Mouse (Mus musculus) G1E (cell line): ENCODE measurements around the gene Cdc42bpb. TPM values are rescaled to one million over a fixed set of nuclear protein-coding genes. Genes with fewer than 3 reads are reported as not detected.

Experiments used
- ATAC-seq: 2 replicates; pipeline ENCODE4 v1.8.0; 2016; ENCODE audit warnings: mild to moderate bottlenecking; ENCODE audit not compliant: insufficient number of reproducible peaks, poor library complexity, low FRiP score, severe bottlenecking; ENCODE audit errors: extremely low read depth
- DNase-seq: peaks from one replicate; pipeline ENCODE4 v3.0.0; 2012; ENCODE audit warnings: low spot score
- H3K27me3 ChIP-seq: 2 replicates; pipeline ENCODE4 v1.6.1; 2012; ENCODE audit warnings: mild to moderate bottlenecking, low read length, inconsistent platforms; ENCODE audit not compliant: insufficient read depth
- H3K36me3 ChIP-seq: replicated peaks from 2 replicates; pipeline ENCODE3; 2012; ENCODE audit warnings: mild to moderate bottlenecking, inconsistent platforms
- H3K4me1 ChIP-seq: 2 replicates; pipeline ENCODE4 v1.6.1; 2012; ENCODE audit warnings: low read depth, low read length, inconsistent platforms, mixed read lengths; ENCODE audit not compliant: insufficient read depth
- H3K4me3 ChIP-seq: 2 replicates; pipeline ENCODE4 v1.5.1; 2012; ENCODE audit warnings: low read depth, mild to moderate bottlenecking, inconsistent platforms, low read length, moderate library complexity, mixed read lengths
- H3K9me3 ChIP-seq: replicated peaks from 2 replicates; pipeline ENCODE4 v1.6.1; 2012; ENCODE audit warnings: inconsistent platforms
- CTCF ChIP-seq: IDR thresholded peaks from 2 replicates; pipeline ENCODE4 v1.5.1; 2012; ENCODE audit warnings: low read depth, low read length, inconsistent platforms, mixed read lengths
- GATA1 ChIP-seq: IDR thresholded peaks from 2 replicates; pipeline ENCODE4 v1.6.1; 2012; ENCODE audit warnings: borderline replicate concordance, low read length, inconsistent platforms, mixed read lengths
- GATA2 ChIP-seq: IDR thresholded peaks from 2 replicates; pipeline ENCODE4 v1.6.1; 2012; ENCODE audit warnings: low read depth, low read length, inconsistent platforms, borderline replicate concordance
- POLR2AphosphoS5 ChIP-seq: IDR thresholded peaks from 2 replicates; pipeline ENCODE4 v1.6.1; 2012; ENCODE audit warnings: low read depth, low read length, inconsistent platforms; ENCODE audit not compliant: insufficient replicate concordance
- TAL1 ChIP-seq: conservative IDR thresholded peaks from 2 replicates; pipeline ENCODE4 v1.6.1; 2012; ENCODE audit warnings: low read depth, low read length, inconsistent platforms, mixed read lengths
- polyA plus RNA-seq: library from polyadenylated mRNA; stranded (reverse); fragments of >175 nt; gene quantifications from 2 replicates; pipeline ENCODE4 v1.2.3, GENCODE M21; 2012
- total RNA-seq, 2 experiments: library from RNA; stranded (forward) in 1 of 2; stranded (reverse) in 1 of 2; fragments of 200-1000 nt in 1 of 2; fragments of >200 nt in 1 of 2; fragmentation: Nextera tagmentation in 1 of 2; gene quantifications; 2 replicates each; pipeline ENCODE4 v1.2.3; 2014 to 2017

The Cdc42bpb gene
- total and polyA plus RNA-seq, 3 experiments = not detected

- Histone ChIP-seq H3K4me3 (no peak overlapping the region), H3K36me3 (no peaks in the 10 kb centered on the region), H3K27me3 (peaks cover 27% of the 10 kb centered on the region; the same call in 1 of the 2 replicates), H3K4me1 (no peaks in the 10 kb centered on the region), H3K9me3 (no peaks in the 10 kb centered on the region)
- ATAC-seq (no peak), DNase-seq (no peak)
- no peak for TF ChIP-seq CTCF
- TF ChIP-seq TAL1 = no peak
- no peak for TF ChIP-seq GATA2
- no peak for TF ChIP-seq POLR2AphosphoS5
- no peak for TF ChIP-seq GATA1
Measured at GRCm38 (mm10) chr12:111337864-111338354, 39.6 kb downstream of the Cdc42bpb start.

DNA sequence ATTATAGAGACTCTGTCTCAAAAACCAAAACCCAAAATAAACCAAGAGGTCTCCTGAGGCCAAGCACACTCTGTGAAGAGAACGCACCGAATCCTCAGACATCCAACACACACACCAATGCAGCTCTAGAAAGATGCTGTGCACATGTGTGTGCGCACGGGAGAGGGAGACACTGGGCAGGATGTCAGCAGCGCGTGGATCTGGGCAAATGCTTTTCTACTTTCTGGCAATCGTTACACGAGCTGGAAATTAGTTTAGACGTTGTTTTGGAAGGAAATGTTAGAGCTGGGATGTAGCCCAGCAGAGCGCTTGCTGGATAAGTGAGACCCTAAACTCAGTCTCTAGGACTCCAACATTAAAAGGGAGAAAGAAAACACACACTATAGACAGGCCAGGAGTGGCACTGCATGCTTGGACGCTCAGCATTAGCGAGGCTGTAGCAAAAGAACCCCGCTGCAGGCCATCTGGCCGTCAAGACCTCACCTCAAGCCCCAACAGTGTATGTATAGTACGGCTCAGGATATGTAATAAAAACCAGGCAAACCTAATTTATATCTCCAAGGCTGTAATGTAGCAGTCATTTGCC, 44.4 kb downstream of the Cdc42bpb start:
- TF ChIP-seq POLR2AphosphoS5 (no peak), GATA1 (no peak), TAL1 (no peak), GATA2 (no peak), CTCF (no peak)

GRCm38 (mm10) chr12:111332443-111332842, 45.1 kb downstream of the Cdc42bpb start:
- Histone ChIP-seq H3K9me3 (no peaks in the 10 kb centered on the region), H3K4me3 (no peak overlapping the region), H3K27me3 (peaks cover 20% of the 10 kb centered on the region), H3K4me1 (no peaks in the 10 kb centered on the region), H3K36me3 (no peaks in the 10 kb centered on the region)
- TF ChIP-seq GATA1 (no peak), GATA2 (no peak), POLR2AphosphoS5 (no peak), TAL1 (no peak), CTCF (no peak)
- ATAC-seq = no peak
- no peak for DNase-seq

More for the DNA sequence above, 44.4 kb downstream of the Cdc42bpb start:
- no peak for ATAC-seq
- no peaks in the 10 kb centered on the region for H3K36me3 ChIP-seq
- no peaks in the 10 kb centered on the region for H3K4me1 ChIP-seq
- peaks cover 20% of the 10 kb centered on the region; the same call in 1 of the 2 replicates for H3K27me3 ChIP-seq
- H3K4me3 ChIP-seq = no peak overlapping the region
- DNase-seq = no peak
- no peaks in the 10 kb centered on the region for H3K9me3 ChIP-seq

GRCm38 (mm10) chr12:111331573-111331972, 45.9 kb downstream of the Cdc42bpb start:
- DNase-seq (no peak), ATAC-seq (no peak)
- Histone ChIP-seq H3K4me1 (no peaks in the 10 kb centered on the region), H3K27me3 (peaks cover 18% of the 10 kb centered on the region), H3K36me3 (no peaks in the 10 kb centered on the region), H3K4me3 (no peak overlapping the region), H3K9me3 (no peaks in the 10 kb centered on the region)
- TF ChIP-seq GATA2 (no peak), CTCF (no peak), GATA1 (no peak), POLR2AphosphoS5 (no peak), TAL1 (no peak)

- H3K4me1 ChIP-seq = no peaks in the 10 kb centered on the region
- no peaks in the 10 kb centered on the region for H3K36me3 ChIP-seq
- ATAC-seq = no peak
- H3K27me3 ChIP-seq = peaks cover 20% of the 10 kb centered on the region
- no peak for TF ChIP-seq GATA2
- TF ChIP-seq POLR2AphosphoS5 = no peak
- no peak for TF ChIP-seq CTCF
- TF ChIP-seq GATA1 = no peak
- no peak for TF ChIP-seq TAL1
- no peaks in the 10 kb centered on the region for H3K9me3 ChIP-seq
- no peak overlapping the region for H3K4me3 ChIP-seq
- no peak for DNase-seq
Measured at GRCm38 (mm10) chr12:111329281-111329680, 48.2 kb downstream of the Cdc42bpb start.

DNA sequence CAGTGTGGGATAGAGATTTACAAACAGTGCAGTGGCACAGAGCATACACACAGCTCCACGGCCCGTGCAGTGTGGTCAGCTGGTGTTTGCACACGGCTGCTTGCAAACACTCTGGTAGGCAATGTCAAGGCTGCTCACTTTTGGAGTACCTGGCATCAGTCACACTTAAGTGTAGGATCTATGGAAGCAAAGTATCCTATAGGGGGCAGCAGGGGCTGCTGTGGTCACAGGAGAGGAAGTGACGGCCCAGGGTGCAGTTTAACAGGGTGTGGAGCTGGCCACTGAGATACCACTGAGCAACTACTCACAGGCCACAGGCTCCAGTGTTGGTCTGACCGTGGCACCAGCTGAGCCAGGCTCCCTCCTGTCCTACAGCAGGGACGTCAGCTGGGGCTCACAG, 49.2 kb downstream of the Cdc42bpb start:
- no peak overlapping the region for H3K4me3 ChIP-seq
- H3K4me1 ChIP-seq = no peaks in the 10 kb centered on the region
- peaks cover 22% of the 10 kb centered on the region for H3K27me3 ChIP-seq
- ATAC-seq = no peak
- no peaks in the 10 kb centered on the region for H3K36me3 ChIP-seq
- no peak for DNase-seq
- no peaks in the 10 kb centered on the region for H3K9me3 ChIP-seq
- no peak for TF ChIP-seq POLR2AphosphoS5
- no peak for TF ChIP-seq TAL1
- no peak for TF ChIP-seq GATA2
- no peak for TF ChIP-seq GATA1
- no peak for TF ChIP-seq CTCF
